Mouse (Mus musculus) forebrain, embryonic 10.5 days (tissue): ENCODE results near the gene Rad51d. TPM values are rescaled to one million over a fixed set of nuclear protein-coding genes. Genes with fewer than 3 reads are reported as not detected.
"Not testable (repeated sequence)": the region's sequence is repeated elsewhere in the genome, so short reads cannot be mapped to it uniquely, and the experiment has no call there.

ENCODE experiments used
- DNase-seq: peaks from one replicate; pipeline ENCODE4 v3.0.0-alpha.2; 2017; ENCODE audit warnings: low spot score; ENCODE audit errors: extremely low spot score
- H3K27ac ChIP-seq: fragments of 300-500 bp; sonication (generic); 2 replicates; pipeline ENCODE4 v1.5.1; 2016; ENCODE audit warnings: mild to moderate bottlenecking
- H3K27me3 ChIP-seq: fragments of 300-500 bp; sonication (generic); 2 replicates; pipeline ENCODE4 v1.6.1; 2016; ENCODE audit warnings: mild to moderate bottlenecking; ENCODE audit not compliant: poor library complexity, severe bottlenecking
- H3K36me3 ChIP-seq: fragments of 300-500 bp; sonication (generic); replicated peaks from 2 replicates; pipeline ENCODE4 v1.6.1; 2016; ENCODE audit warnings: mild to moderate bottlenecking, moderate library complexity
- H3K4me1 ChIP-seq: fragments of 300-500 bp; sonication (generic); 2 replicates; pipeline ENCODE4 v1.6.1; 2016
- H3K4me3 ChIP-seq: fragments of 300-500 bp; sonication (generic); 2 replicates; pipeline ENCODE4 v1.5.1; 2016; ENCODE audit warnings: mild to moderate bottlenecking, moderate library complexity
- H3K9me3 ChIP-seq: fragments of 300-500 bp; sonication (generic); 2 replicates; pipeline ENCODE4 v1.6.1; 2016; ENCODE audit warnings: mild to moderate bottlenecking, moderate library complexity
- WGBS: fragments of 180-500 bp; shearing (Covaris S2); methylation state at CpG from one replicate; pipeline ENCODE4 v1.1.7; 2016; 5-methylcytosine and 5-hydroxymethylcytosine counted together
- polyA plus RNA-seq: library from polyadenylated mRNA; unstranded; fragments of >200 nt; fragmentation: Nextera tagmentation; extraction: Ambion mirVana; gene quantifications from 2 replicates; pipeline ENCODE4 v1.2.1, GENCODE M21; 2016

Gene Rad51d
- polyA plus RNA-seq, result 15.3 and 18.0 TPM in 2 replicates

- peaks cover 23% of the 10 kb centered on the region for H3K4me1 ChIP-seq
- WGBS, result 0% methylated on average over 22 of the region's 26 CpGs
- H3K27me3 ChIP-seq, result peaks cover 7% of the 10 kb centered on the region; the same call in 1 of the 2 replicates
- peak within 1 kb of the TSS; percentile 75 for H3K4me3 ChIP-seq
- peaks cover 4% of the 10 kb centered on the region; the same call in 1 of the 2 replicates for H3K36me3 ChIP-seq
- peak within 1 kb of the TSS; percentile 87 for H3K27ac ChIP-seq
- no peaks in the 10 kb centered on the region for H3K9me3 ChIP-seq
- DNase-seq, result peak; percentile 91
Measured at GRCm38 (mm10) chr11:82890342-82890762, at the start of gene Rad51d. Rad51d (minus strand) TSS chr11:82890614.

GRCm38 (mm10) chr11:82933186-82933585, 42.8 kb upstream of the Rad51d start:
- Histone ChIP-seq H3K27me3 (peaks cover 96% of the 10 kb centered on the region), H3K36me3 (no peaks in the 10 kb centered on the region), H3K4me3 (peak overlapping the region; percentile 60), H3K4me1 (peaks cover 22% of the 10 kb centered on the region), H3K9me3 (no peaks in the 10 kb centered on the region), H3K27ac (no peak overlapping the region)
- no peak for DNase-seq
- WGBS, result 2% methylated on average over 27 of the region's 29 CpGs

- WGBS, result under 1% methylated on average over 116 of the region's 119 CpGs
- Histone ChIP-seq H3K27me3 (peaks cover 96% of the 10 kb centered on the region), H3K4me3 (peak overlapping the region; percentile 60), H3K4me1 (peaks cover 22% of the 10 kb centered on the region)
- H3K27ac ChIP-seq, DNase-seq, H3K9me3 ChIP-seq, H3K36me3 ChIP-seq: not testable (repeated sequence)
Measured at GRCm38 (mm10) chr11:82931671-82932450, 41.4 kb upstream of the Rad51d start.

- H3K4me3 ChIP-seq, result peak overlapping the region; percentile 60
- H3K27ac ChIP-seq, H3K9me3 ChIP-seq, DNase-seq, H3K36me3 ChIP-seq: not testable (repeated sequence)
- H3K27me3 ChIP-seq, result peaks cover 96% of the 10 kb centered on the region
- WGBS, result 1% methylated on average over 63 of the region's 63 CpGs
- peaks cover 22% of the 10 kb centered on the region for H3K4me1 ChIP-seq
Measured at GRCm38 (mm10) chr11:82931161-82931560, 40.7 kb upstream of the Rad51d start.

- H3K9me3 ChIP-seq, H3K27ac ChIP-seq, DNase-seq, H3K36me3 ChIP-seq: not testable (repeated sequence)
- H3K4me1 ChIP-seq, result peaks cover 22% of the 10 kb centered on the region
- peak overlapping the region; percentile 60 for H3K4me3 ChIP-seq
- peaks cover 96% of the 10 kb centered on the region for H3K27me3 ChIP-seq
- 1% methylated on average over 79 of the region's 85 CpGs for WGBS
Measured at GRCm38 (mm10) chr11:82930391-82930955, 40.1 kb upstream of the Rad51d start.

- WGBS, result 48% methylated on average over 3 of the region's 3 CpGs
- peaks cover 22% of the 10 kb centered on the region for H3K4me1 ChIP-seq
- no peaks in the 10 kb centered on the region for H3K36me3 ChIP-seq
- H3K27me3 ChIP-seq, result peaks cover 91% of the 10 kb centered on the region
- H3K27ac ChIP-seq, result no peak overlapping the region
- DNase-seq, result no peak
- no peak overlapping the region for H3K4me3 ChIP-seq
- no peaks in the 10 kb centered on the region for H3K9me3 ChIP-seq
Measured at GRCm38 (mm10) chr11:82929633-82929950, 39.2 kb upstream of the Rad51d start.

GRCm38 (mm10) chr11:82928897-82929632, 38.7 kb upstream of the Rad51d start:
- H3K27me3 ChIP-seq, result peaks cover 86% of the 10 kb centered on the region
- WGBS, result 25% methylated on average over 20 of the region's 20 CpGs

GRCm38 (mm10) chr11:82923910-82924309, 33.5 kb upstream of the Rad51d start:
- not testable (repeated sequence) for H3K36me3 ChIP-seq, H3K27ac ChIP-seq, DNase-seq, H3K9me3 ChIP-seq, H3K4me3 ChIP-seq, H3K4me1 ChIP-seq
- WGBS, result 94% methylated on average over 6 of the region's 6 CpGs
- H3K27me3 ChIP-seq, result peaks cover 75% of the 10 kb centered on the region

More at GRCm38 (mm10) chr11:82928897-82929632, 38.7 kb upstream of the Rad51d start:
- Histone ChIP-seq H3K36me3 (no peaks in the 10 kb centered on the region), H3K4me1 (peaks cover 22% of the 10 kb centered on the region), H3K9me3 (no peaks in the 10 kb centered on the region), H3K27ac (no peak overlapping the region), H3K4me3 (no peak overlapping the region)
- DNase-seq, result no peak

- Histone ChIP-seq H3K36me3 (no peaks in the 10 kb centered on the region), H3K27me3 (peaks cover 56% of the 10 kb centered on the region), H3K9me3 (no peaks in the 10 kb centered on the region), H3K4me3 (no peak overlapping the region), H3K27ac (no peak overlapping the region), H3K4me1 (no peaks in the 10 kb centered on the region)
- DNase-seq, result no peak
- WGBS, result 74% methylated on average over 4 of the region's 4 CpGs
Measured at GRCm38 (mm10) chr11:82921691-82922090, 31.3 kb upstream of the Rad51d start.

GRCm38 (mm10) chr11:82920768-82921167, 30.4 kb upstream of the Rad51d start:
- no peaks in the 10 kb centered on the region for H3K9me3 ChIP-seq
- H3K27ac ChIP-seq, result no peak overlapping the region
- H3K4me1 ChIP-seq, result no peaks in the 10 kb centered on the region
- H3K4me3 ChIP-seq, result no peak overlapping the region
- 53% methylated on average over 10 of the region's 10 CpGs for WGBS
- H3K27me3 ChIP-seq, result peaks cover 49% of the 10 kb centered on the region
- no peak for DNase-seq
- no peaks in the 10 kb centered on the region for H3K36me3 ChIP-seq

GRCm38 (mm10) chr11:82914711-82915352, 24.4 kb upstream of the Rad51d start:
- peak; percentile 86 for DNase-seq
- H3K36me3 ChIP-seq, result no peaks in the 10 kb centered on the region
- H3K27me3 ChIP-seq, result peaks cover 46% of the 10 kb centered on the region
- H3K4me1 ChIP-seq, result peaks cover 6% of the 10 kb centered on the region; the same call in 1 of the 2 replicates
- no peak overlapping the region for H3K27ac ChIP-seq
- H3K4me3 ChIP-seq, result peak overlapping the region; percentile 39
- 9% methylated on average over 16 of the region's 16 CpGs for WGBS
- H3K9me3 ChIP-seq, result no peaks in the 10 kb centered on the region

GRCm38 (mm10) chr11:82910679-82911389, 20.4 kb upstream of the Rad51d start:
- peaks cover 38% of the 10 kb centered on the region for H3K27me3 ChIP-seq
- H3K36me3 ChIP-seq, result peaks cover 16% of the 10 kb centered on the region
- DNase-seq, result no peak
- H3K4me3 ChIP-seq, result no peak overlapping the region
- 83% methylated on average over 11 of the region's 11 CpGs for WGBS
- no peaks in the 10 kb centered on the region for H3K9me3 ChIP-seq
- H3K27ac ChIP-seq, result no peak overlapping the region
- peaks cover 20% of the 10 kb centered on the region for H3K4me1 ChIP-seq
